Mouse (Mus musculus): Measurements from ENCODE around the gene Grik3.

- no peak for TF ChIP-seq ZNF384 (IDR thresholded peaks at IDR 0.05; ENCODE audit: low read depth, low read length)
- no peak for TF ChIP-seq ZC3H11A (IDR thresholded peaks at IDR 0.05; ENCODE audit: borderline replicate concordance, low read depth, low read length)
Observed at GRCm38 (mm10) chr4:125609320-125610306, 119.1 kb downstream of the Grik3 start.
